Comparison of ENCODE assay signal across 16 mouse cellular contexts in genomic region chr1:120416007-120416406, GRCm38 (mm10).
"Had no signal": no experiment of that assay in that cellular context is flagged by ENCODE, and none has a peak within 500 bp of the region (broad histone marks: within the 10 kb centered on the region; RNA-seq: fewer than 3 reads in every experiment).

No protein-coding gene starts in this region.

- H3K27me3 ChIP-seq: neural tube, embryonic 13.5 days; neural tube, embryonic 15.5 days; stomach, embryonic 15.5 days had no signal

- H3K36me3 ChIP-seq: neural tube, embryonic 13.5 days; neural tube, embryonic 15.5 days; stomach, embryonic 15.5 days had no signal

- DNase-seq: retina, postnatal 1 day; right cerebral cortex, adult 18-20 months; right cerebral cortex, postnatal 14 days; right cerebral cortex, postnatal 25 days; right cerebral cortex, postnatal 4 days; spleen, adult 18-20 months; thymus, adult 18-20 months; thymus, adult 2 months; thymus, postnatal 14 days; thymus, postnatal 25 days; thymus, postnatal 36 days; thymus, postnatal 4 days had no signal

- H3K9me3 ChIP-seq: neural tube, embryonic 13.5 days; neural tube, embryonic 15.5 days; stomach, embryonic 15.5 days had no signal

- H3K4me1 ChIP-seq: neural tube, embryonic 13.5 days; neural tube, embryonic 15.5 days; stomach, embryonic 15.5 days had no signal

- H3K4me3 ChIP-seq: neural tube, embryonic 13.5 days; neural tube, embryonic 15.5 days; stomach, embryonic 15.5 days had no signal

- H3K27ac ChIP-seq: neural tube, embryonic 13.5 days; neural tube, embryonic 15.5 days; stomach, embryonic 15.5 days; stomach, postnatal 0 days had no signal

- H3K9ac ChIP-seq: neural tube, embryonic 13.5 days; neural tube, embryonic 15.5 days; stomach, embryonic 15.5 days had no signal

- H3K4me2 ChIP-seq: neural tube, embryonic 13.5 days; neural tube, embryonic 15.5 days; stomach, embryonic 15.5 days had no signal
